Mouse (Mus musculus): ENCODE measurements at regions not wholly inside any gene's neighbourhood (a gene's known extent, or its start where the extent isn't known, plus 50 kb on each side); places are given as distances from the start of the nearest gene placed in this dataset.

DNA sequence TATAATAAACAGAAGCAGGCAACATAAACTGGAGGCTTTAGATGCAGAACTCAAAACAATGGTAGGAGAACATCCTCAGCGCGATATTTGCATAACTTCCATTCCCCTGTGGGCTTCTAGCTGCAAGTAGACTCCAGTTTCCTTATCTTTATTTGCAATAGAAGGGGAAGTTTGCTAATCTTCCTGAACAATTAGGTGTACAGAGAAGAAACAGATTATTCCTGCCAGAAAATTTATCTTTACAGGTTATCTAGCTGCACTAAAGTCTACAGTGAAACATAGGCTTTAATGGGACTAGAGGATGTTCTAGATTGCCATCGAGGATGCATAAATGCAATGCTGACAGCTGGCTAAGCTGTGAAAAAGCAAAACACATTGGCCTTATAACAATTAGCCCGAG lies 1544.0 kb downstream of the Efna5 start:
- 83% methylated on average over 4 of the region's 4 CpGs for WGBS
- DNase-seq (ENCODE audit: low spot score) (no peak), ATAC-seq (ENCODE audit: low read depth) (no peak)
- no peaks in the 10 kb centered on the region for H3K36me3 ChIP-seq (ENCODE audit: control insufficient read depth, insufficient read depth, low read length)
- no peaks in the 10 kb centered on the region for H3K27me3 ChIP-seq (replicated peaks; ENCODE audit: control insufficient read depth, insufficient read depth, low read length)
- H3K4me2 ChIP-seq (ENCODE audit: low read depth, low read length): no peak overlapping the region
- H3K9ac ChIP-seq (ENCODE audit: low read depth, low read length): no peak overlapping the region
- H3K9me3 ChIP-seq (ENCODE audit: control insufficient read depth, low read length): no peaks in the 10 kb centered on the region
- no peak overlapping the region for H3K27ac ChIP-seq (replicated peaks; ENCODE audit: low read depth, low read length)
- no peaks in the 10 kb centered on the region for H3K4me1 ChIP-seq (ENCODE audit: control insufficient read depth, insufficient read depth, low read length)
- no peak overlapping the region for H3K4me3 ChIP-seq (ENCODE audit: low read depth, low read length)

- no peaks in the 10 kb centered on the region for H3K4me1 ChIP-seq (ENCODE audit: control insufficient read depth, insufficient read depth, low read length)
- no peak overlapping the region for H3K9ac ChIP-seq (ENCODE audit: low read depth, low read length)
- H3K36me3 ChIP-seq (ENCODE audit: control insufficient read depth, insufficient read depth, low read length): no peaks in the 10 kb centered on the region
- H3K4me3 ChIP-seq (ENCODE audit: low read depth, low read length): no peak overlapping the region
- no peaks in the 10 kb centered on the region for H3K27me3 ChIP-seq (replicated peaks; ENCODE audit: control insufficient read depth, insufficient read depth, low read length)
- no peak overlapping the region for H3K27ac ChIP-seq (replicated peaks; ENCODE audit: low read depth, low read length)
- H3K9me3 ChIP-seq (ENCODE audit: control insufficient read depth, low read length): no peaks in the 10 kb centered on the region
- H3K4me2 ChIP-seq (ENCODE audit: low read depth, low read length): no peak overlapping the region
- DNase-seq (ENCODE audit: low spot score) (peak; percentile 19), ATAC-seq (ENCODE audit: low read depth) (no peak)
Measured at GRCm38 (mm10) chr17:61325401-61325800, 1555.7 kb downstream of the Efna5 start.

GRCm38 (mm10) chr17:61320865-61321264 lies 1560.3 kb downstream of the Efna5 start:
- Histone ChIP-seq H3K9ac (ENCODE audit: low read depth, low read length) (no peak overlapping the region), H3K36me3 (ENCODE audit: control insufficient read depth, insufficient read depth, low read length) (no peaks in the 10 kb centered on the region), H3K4me1 (ENCODE audit: control insufficient read depth, insufficient read depth, low read length) (no peaks in the 10 kb centered on the region), H3K27ac (replicated peaks; ENCODE audit: low read depth, low read length) (no peak overlapping the region), H3K9me3 (ENCODE audit: control insufficient read depth, low read length) (no peaks in the 10 kb centered on the region), H3K27me3 (replicated peaks; ENCODE audit: control insufficient read depth, insufficient read depth, low read length) (no peaks in the 10 kb centered on the region), H3K4me2 (ENCODE audit: low read depth, low read length) (no peak overlapping the region), H3K4me3 (ENCODE audit: low read depth, low read length) (no peak overlapping the region)
- DNase-seq (ENCODE audit: low spot score): no peak
- no peak for ATAC-seq (ENCODE audit: low read depth)
- 63% methylated on average over 4 of the region's 4 CpGs for WGBS

DNA sequence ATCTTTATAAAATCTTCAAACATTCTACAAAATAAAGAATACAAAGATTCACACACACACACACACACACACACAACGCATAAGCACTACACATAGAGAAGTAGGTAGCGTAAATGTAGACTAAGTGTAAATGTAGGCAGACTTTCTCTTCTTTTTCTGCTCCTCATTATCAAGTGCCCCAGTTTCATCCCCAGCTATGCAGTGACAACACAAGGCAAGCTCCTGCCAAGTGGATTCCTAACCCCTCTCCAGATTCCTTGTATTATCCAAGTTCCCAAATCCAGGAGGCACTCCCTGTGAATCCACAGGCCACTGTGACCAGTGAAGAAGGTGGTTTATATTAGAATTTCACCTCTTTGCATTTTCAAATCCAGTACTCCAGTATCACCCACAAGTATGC lies 1567.7 kb downstream of the Efna5 start:
- Histone ChIP-seq H3K27me3 (replicated peaks; ENCODE audit: control insufficient read depth, insufficient read depth, low read length) (no peaks in the 10 kb centered on the region), H3K36me3 (ENCODE audit: control insufficient read depth, insufficient read depth, low read length) (no peaks in the 10 kb centered on the region), H3K9me3 (ENCODE audit: control insufficient read depth, low read length) (0 out of 2 replicates have a peak, but pooled peaks cover 5% of the 10 kb centered on the region), H3K4me2 (ENCODE audit: low read depth, low read length) (no peak overlapping the region), H3K4me3 (ENCODE audit: low read depth, low read length) (no peak overlapping the region), H3K9ac (ENCODE audit: low read depth, low read length) (no peak overlapping the region), H3K27ac (replicated peaks; ENCODE audit: low read depth, low read length) (no peak overlapping the region), H3K4me1 (ENCODE audit: control insufficient read depth, insufficient read depth, low read length) (no peaks in the 10 kb centered on the region)
- DNase-seq (ENCODE audit: low spot score): no peak
- WGBS: 94% methylated on average over 2 of the region's 2 CpGs
- ATAC-seq (ENCODE audit: low read depth): no peak

DNA sequence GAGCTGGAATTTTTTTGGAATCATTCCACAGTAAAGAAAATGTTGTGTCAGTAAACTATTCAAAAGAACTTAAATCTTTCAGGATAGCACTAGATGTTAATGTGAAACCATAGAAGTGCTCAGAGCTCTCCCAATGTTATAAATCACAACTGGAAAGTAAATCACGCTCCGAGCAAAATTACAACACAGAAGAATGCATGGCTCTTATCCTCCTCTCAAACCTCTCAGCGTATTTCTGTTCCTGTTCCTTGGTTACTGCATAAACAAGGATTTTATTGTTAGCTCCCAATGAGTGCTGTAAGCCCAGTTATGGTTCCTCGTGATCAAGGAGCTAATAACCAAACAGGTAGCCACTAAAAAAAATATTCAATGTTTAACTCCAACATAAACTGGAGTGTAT lies 1569.9 kb downstream of the Efna5 start:
- no peak for ATAC-seq (ENCODE audit: low read depth)
- H3K4me3 ChIP-seq (ENCODE audit: low read depth, low read length): no peak overlapping the region
- no peaks in the 10 kb centered on the region for H3K27me3 ChIP-seq (replicated peaks; ENCODE audit: control insufficient read depth, insufficient read depth, low read length)
- DNase-seq (ENCODE audit: low spot score): no peak
- H3K9me3 ChIP-seq (ENCODE audit: control insufficient read depth, low read length): 0 out of 2 replicates have a peak, but pooled peaks cover 5% of the 10 kb centered on the region
- no peaks in the 10 kb centered on the region for H3K4me1 ChIP-seq (ENCODE audit: control insufficient read depth, insufficient read depth, low read length)
- no peak overlapping the region for H3K27ac ChIP-seq (replicated peaks; ENCODE audit: low read depth, low read length)
- WGBS: 71% methylated on average over 4 of the region's 4 CpGs
- no peak overlapping the region for H3K9ac ChIP-seq (ENCODE audit: low read depth, low read length)
- H3K4me2 ChIP-seq (ENCODE audit: low read depth, low read length): no peak overlapping the region
- no peaks in the 10 kb centered on the region for H3K36me3 ChIP-seq (ENCODE audit: control insufficient read depth, insufficient read depth, low read length)

GRCm38 (mm10) chr17:61303611-61304010 lies 1577.5 kb downstream of the Efna5 start:
- H3K4me2 ChIP-seq (ENCODE audit: low read depth, low read length): no peak overlapping the region
- ATAC-seq (ENCODE audit: low read depth) (no peak), DNase-seq (ENCODE audit: low spot score) (no peak)
- no peaks in the 10 kb centered on the region for H3K9me3 ChIP-seq (ENCODE audit: control insufficient read depth, low read length)
- no peak overlapping the region for H3K27ac ChIP-seq (replicated peaks; ENCODE audit: low read depth, low read length)
- H3K27me3 ChIP-seq (replicated peaks; ENCODE audit: control insufficient read depth, insufficient read depth, low read length): no peaks in the 10 kb centered on the region
- H3K4me3 ChIP-seq (ENCODE audit: low read depth, low read length): no peak overlapping the region
- no peaks in the 10 kb centered on the region; the same call in 1 of the 2 replicates for H3K4me1 ChIP-seq (ENCODE audit: control insufficient read depth, insufficient read depth, low read length)
- H3K9ac ChIP-seq (ENCODE audit: low read depth, low read length): no peak overlapping the region
- no peaks in the 10 kb centered on the region for H3K36me3 ChIP-seq (ENCODE audit: control insufficient read depth, insufficient read depth, low read length)
- 83% methylated on average over 1 of the region's 1 CpGs for WGBS

DNA sequence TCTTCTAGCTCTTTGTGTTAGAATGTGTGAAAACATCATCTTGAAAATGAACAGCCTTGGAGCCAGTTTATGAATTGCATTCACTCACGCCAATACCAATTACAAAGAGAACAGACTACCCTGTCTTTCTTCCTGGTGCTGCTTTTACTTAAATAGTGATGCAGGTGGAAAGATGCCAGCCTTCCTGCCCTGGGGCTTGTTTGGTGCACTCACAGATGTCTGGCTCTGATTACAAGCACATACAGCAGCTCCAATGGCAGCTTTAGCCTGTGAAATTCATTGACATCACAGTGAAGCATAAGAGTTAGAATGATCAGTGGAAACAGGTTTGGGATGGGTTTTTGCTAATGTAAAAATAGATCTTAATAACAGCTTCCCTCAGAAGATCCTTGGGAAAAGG lies 1579.1 kb downstream of the Efna5 start:
- H3K27ac ChIP-seq (replicated peaks; ENCODE audit: low read depth, low read length): no peak overlapping the region
- peak; percentile 87 for DNase-seq (ENCODE audit: low spot score)
- no peak overlapping the region for H3K9ac ChIP-seq (ENCODE audit: low read depth, low read length)
- 33% methylated on average over 1 of the region's 1 CpGs for WGBS
- no peaks in the 10 kb centered on the region for H3K27me3 ChIP-seq (replicated peaks; ENCODE audit: control insufficient read depth, insufficient read depth, low read length)
- H3K9me3 ChIP-seq (ENCODE audit: control insufficient read depth, low read length): no peaks in the 10 kb centered on the region
- ATAC-seq (ENCODE audit: low read depth): peak; percentile 62; the same call in 1 of the 2 replicates
- no peaks in the 10 kb centered on the region; the same call in 1 of the 2 replicates for H3K4me1 ChIP-seq (ENCODE audit: control insufficient read depth, insufficient read depth, low read length)
- no peak overlapping the region for H3K4me2 ChIP-seq (ENCODE audit: low read depth, low read length)
- H3K36me3 ChIP-seq (ENCODE audit: control insufficient read depth, insufficient read depth, low read length): no peaks in the 10 kb centered on the region
- no peak overlapping the region for H3K4me3 ChIP-seq (ENCODE audit: low read depth, low read length)

DNA sequence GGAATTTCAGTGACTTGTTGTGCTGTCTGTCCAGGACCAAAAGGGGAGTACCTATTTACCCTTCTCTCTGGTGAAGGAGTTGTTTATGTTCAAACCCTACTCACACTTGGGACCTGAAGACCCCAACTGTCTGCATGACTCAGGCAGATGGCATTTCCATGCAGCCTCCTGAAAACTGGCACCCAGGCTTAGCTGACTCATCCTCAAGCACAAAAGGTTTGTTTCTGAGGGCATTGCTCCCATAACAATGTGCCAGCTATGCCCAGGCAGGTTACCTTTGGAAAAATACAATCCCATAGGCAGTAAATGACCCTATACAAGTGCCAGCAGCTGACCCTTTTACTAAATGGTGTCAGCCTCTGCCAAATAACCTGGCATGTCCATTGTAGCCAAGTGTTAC lies 1579.9 kb downstream of the Efna5 start:
- no peak overlapping the region for H3K4me3 ChIP-seq (ENCODE audit: low read depth, low read length)
- no peaks in the 10 kb centered on the region for H3K27me3 ChIP-seq (replicated peaks; ENCODE audit: control insufficient read depth, insufficient read depth, low read length)
- no peak overlapping the region for H3K27ac ChIP-seq (replicated peaks; ENCODE audit: low read depth, low read length)
- no peaks in the 10 kb centered on the region for H3K36me3 ChIP-seq (ENCODE audit: control insufficient read depth, insufficient read depth, low read length)
- H3K4me1 ChIP-seq (ENCODE audit: control insufficient read depth, insufficient read depth, low read length): no peaks in the 10 kb centered on the region; the same call in 1 of the 2 replicates
- no peak overlapping the region for H3K9ac ChIP-seq (ENCODE audit: low read depth, low read length)
- ATAC-seq (ENCODE audit: low read depth) (no peak), DNase-seq (ENCODE audit: low spot score) (no peak)
- H3K4me2 ChIP-seq (ENCODE audit: low read depth, low read length): no peak overlapping the region
- no peaks in the 10 kb centered on the region for H3K9me3 ChIP-seq (ENCODE audit: control insufficient read depth, low read length)

DNA sequence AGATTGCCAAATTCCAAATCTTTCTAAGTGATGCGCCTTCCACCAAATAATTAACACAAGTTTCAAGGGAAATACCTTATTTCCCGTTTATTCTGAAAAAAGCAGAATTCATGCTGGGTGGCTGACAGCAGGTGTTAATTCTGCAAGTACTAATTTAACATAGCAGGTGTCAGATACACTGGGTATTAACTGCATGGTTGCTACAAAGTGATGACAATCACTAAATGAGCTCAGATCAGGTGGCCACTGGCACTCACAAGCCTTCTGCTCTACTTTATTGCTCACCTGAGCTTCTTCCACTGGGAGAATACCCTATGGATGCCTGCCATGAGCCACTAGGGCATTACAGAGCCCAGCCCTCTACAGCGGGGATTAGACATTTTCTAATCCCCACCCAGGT lies 1590.0 kb downstream of the Efna5 start:
- Histone ChIP-seq H3K4me1 (ENCODE audit: control insufficient read depth, insufficient read depth, low read length) (no peaks in the 10 kb centered on the region), H3K4me2 (ENCODE audit: low read depth, low read length) (no peak overlapping the region), H3K36me3 (ENCODE audit: control insufficient read depth, insufficient read depth, low read length) (no peaks in the 10 kb centered on the region), H3K9me3 (ENCODE audit: control insufficient read depth, low read length) (no peaks in the 10 kb centered on the region), H3K4me3 (ENCODE audit: low read depth, low read length) (no peak overlapping the region), H3K27me3 (replicated peaks; ENCODE audit: control insufficient read depth, insufficient read depth, low read length) (no peaks in the 10 kb centered on the region), H3K9ac (ENCODE audit: low read depth, low read length) (no peak overlapping the region), H3K27ac (replicated peaks; ENCODE audit: low read depth, low read length) (no peak overlapping the region)
- peak; percentile 55; the same call in 1 of the 2 replicates for ATAC-seq (ENCODE audit: low read depth)
- WGBS: 77% methylated on average over 3 of the region's 3 CpGs
- no peak for DNase-seq (ENCODE audit: low spot score)
